Mouse (Mus musculus) adrenal gland, adult 2 months (tissue): ENCODE measurements around the gene Olfr1252. TPM values are rescaled to one million over a fixed set of nuclear protein-coding genes. Genes with fewer than 3 reads are reported as not detected.

Source experiments
- DNase-seq: peaks from one replicate; pipeline ENCODE4 v3.0.0; 2021
- long read RNA-seq: library from polyadenylated mRNA; stranded (forward); transcript quantifications from one replicate; pipeline ENCODE4 v2.0.0, GENCODE M21; 2021
- polyA plus RNA-seq: library from polyadenylated mRNA; depleted of rRNA; stranded (reverse); fragments of >200 nt; gene quantifications from 2 replicates; pipeline ENCODE4 v1.2.3, GENCODE M21; 2012; rRNA removed
- total RNA-seq, 2 experiments: library from RNA; stranded (reverse); gene quantifications; 2 replicates each; pipeline ENCODE4 v1.2.3; 2021

Olfr1252 gene
- total RNA-seq (not detected), polyA plus RNA-seq (not detected in 2 replicates)
- long read RNA-seq, result 0 reads

GRCm38 (mm10) chr2:89724912-89725311 is at the start of gene Olfr1252:
Gene Olfr1252, minus strand, starts transcription at chr2:89725012.
- DNase-seq, result no peak

- no peak for DNase-seq
Observed at GRCm38 (mm10) chr2:89756990-89757389, 32.2 kb upstream of the Olfr1252 start, which contains the start of gene Olfr1253. Gene Olfr1253, minus strand, starts transcription at chr2:89757090.

GRCm38 (mm10) chr2:89691980-89692379 is 32.8 kb downstream of the Olfr1252 start:
- no peak for DNase-seq

GRCm38 (mm10) chr2:89671836-89672235 is 53.0 kb downstream of the Olfr1252 start, which contains the start of gene Olfr1251:
Gene Olfr1251, minus strand, starts transcription at chr2:89671936.
- DNase-seq, result no peak

Other genes with a start within 250 kb of the Olfr1252 start
- not detected for gene Olfr1241, start 237.9 kb downstream of the Olfr1252 start, total RNA-seq
- gene Olfr1241, start 237.9 kb downstream of the Olfr1252 start, polyA plus RNA-seq, result not detected in 2 replicates
- gene Olfr1242, start 226.7 kb downstream of the Olfr1252 start, total RNA-seq, result not detected
- not detected in 2 replicates for gene Olfr1242, start 226.7 kb downstream of the Olfr1252 start, polyA plus RNA-seq
- gene Olfr1243, start 193.5 kb downstream of the Olfr1252 start, total RNA-seq, result not detected
- gene Olfr1243, start 193.5 kb downstream of the Olfr1252 start, polyA plus RNA-seq, result not detected in 2 replicates
- gene Olfr1245, start 146.6 kb downstream of the Olfr1252 start, total RNA-seq, result not detected
- not detected in 2 replicates for gene Olfr1245, start 146.6 kb downstream of the Olfr1252 start, polyA plus RNA-seq
- not detected for gene Olfr1246, start 131.9 kb downstream of the Olfr1252 start, total RNA-seq
- not detected in 2 replicates for gene Olfr1246, start 131.9 kb downstream of the Olfr1252 start, polyA plus RNA-seq
- gene Olfr1247, start 110.9 kb downstream of the Olfr1252 start, total RNA-seq, result not detected
- gene Olfr1247, start 110.9 kb downstream of the Olfr1252 start, polyA plus RNA-seq, result not detected in 2 replicates
- not detected for gene Olfr1248, start 106.8 kb downstream of the Olfr1252 start, total RNA-seq
- gene Olfr1248, start 106.8 kb downstream of the Olfr1252 start, polyA plus RNA-seq, result not detected in 2 replicates
- gene Olfr1249, start 90.0 kb downstream of the Olfr1252 start, total RNA-seq, result not detected
- gene Olfr1249, start 90.0 kb downstream of the Olfr1252 start, polyA plus RNA-seq, result not detected in 2 replicates
- gene Olfr1250, start 63.5 kb downstream of the Olfr1252 start, total RNA-seq, result not detected
- gene Olfr1250, start 63.5 kb downstream of the Olfr1252 start, polyA plus RNA-seq, result not detected in 2 replicates
- gene Olfr1251, start 53.1 kb downstream of the Olfr1252 start, total RNA-seq, result not detected
- gene Olfr1251, start 53.1 kb downstream of the Olfr1252 start, polyA plus RNA-seq, result not detected in 2 replicates
- gene Olfr1253, start 32.1 kb upstream of the Olfr1252 start, total RNA-seq, result not detected
- gene Olfr1253, start 32.1 kb upstream of the Olfr1252 start, polyA plus RNA-seq, result not detected in 2 replicates
- gene Olfr1254, start 68.6 kb upstream of the Olfr1252 start, total RNA-seq, result not detected
- gene Olfr1254, start 68.6 kb upstream of the Olfr1252 start, polyA plus RNA-seq, result not detected in 2 replicates
- not detected for gene Olfr1255, start 87.0 kb upstream of the Olfr1252 start, total RNA-seq
- not detected in 2 replicates for gene Olfr1255, start 87.0 kb upstream of the Olfr1252 start, polyA plus RNA-seq
- gene Olfr1256, start 116.5 kb upstream of the Olfr1252 start, total RNA-seq, result not detected
- gene Olfr1256, start 116.5 kb upstream of the Olfr1252 start, polyA plus RNA-seq, result not detected in 2 replicates
- not detected for gene Olfr48, start 123.2 kb upstream of the Olfr1252 start, total RNA-seq
- gene Olfr48, start 123.2 kb upstream of the Olfr1252 start, polyA plus RNA-seq, result not detected in 2 replicates
- gene Olfr1257, start 153.4 kb upstream of the Olfr1252 start, total RNA-seq, result not detected
- gene Olfr1257, start 153.4 kb upstream of the Olfr1252 start, polyA plus RNA-seq, result not detected in 2 replicates
- not detected for gene Olfr1258, start 202.3 kb upstream of the Olfr1252 start, total RNA-seq
- not detected in 2 replicates for gene Olfr1258, start 202.3 kb upstream of the Olfr1252 start, polyA plus RNA-seq
- gene Olfr1259, start 223.7 kb upstream of the Olfr1252 start, total RNA-seq, result not detected
- gene Olfr1259, start 223.7 kb upstream of the Olfr1252 start, polyA plus RNA-seq, result not detected in 2 replicates
- not detected for gene Olfr1260, start 249.3 kb upstream of the Olfr1252 start, total RNA-seq
- not detected in 2 replicates for gene Olfr1260, start 249.3 kb upstream of the Olfr1252 start, polyA plus RNA-seq